Mouse (Mus musculus): Measurements from ENCODE around the gene Mettl22. TPM values are rescaled to one million over a fixed set of nuclear protein-coding genes. Genes with fewer than 3 reads are reported as not detected.

Mettl22 gene
- 10 to 100 TPM; 73.9 to 82.4 TPM for total RNA-seq (2021)
- long read RNA-seq, experiment 1, transcript Mettl22-201 (11 exons, 1,825 nt): major isoform, 94 of 109 reads
- long read RNA-seq, experiment 1, partial matches to known transcripts: 9 of 109 reads
- long read RNA-seq, experiment 1, other reads (novel, unspliced or antisense): 6 of 109 reads
- long read RNA-seq, experiment 2, transcript Mettl22-201 (11 exons, 1,825 nt): major isoform, 128 of 152 reads
- long read RNA-seq, experiment 2, partial matches to known transcripts: 12 of 152 reads
- long read RNA-seq, experiment 2, other reads (novel, unspliced or antisense): 12 of 152 reads

DNA sequence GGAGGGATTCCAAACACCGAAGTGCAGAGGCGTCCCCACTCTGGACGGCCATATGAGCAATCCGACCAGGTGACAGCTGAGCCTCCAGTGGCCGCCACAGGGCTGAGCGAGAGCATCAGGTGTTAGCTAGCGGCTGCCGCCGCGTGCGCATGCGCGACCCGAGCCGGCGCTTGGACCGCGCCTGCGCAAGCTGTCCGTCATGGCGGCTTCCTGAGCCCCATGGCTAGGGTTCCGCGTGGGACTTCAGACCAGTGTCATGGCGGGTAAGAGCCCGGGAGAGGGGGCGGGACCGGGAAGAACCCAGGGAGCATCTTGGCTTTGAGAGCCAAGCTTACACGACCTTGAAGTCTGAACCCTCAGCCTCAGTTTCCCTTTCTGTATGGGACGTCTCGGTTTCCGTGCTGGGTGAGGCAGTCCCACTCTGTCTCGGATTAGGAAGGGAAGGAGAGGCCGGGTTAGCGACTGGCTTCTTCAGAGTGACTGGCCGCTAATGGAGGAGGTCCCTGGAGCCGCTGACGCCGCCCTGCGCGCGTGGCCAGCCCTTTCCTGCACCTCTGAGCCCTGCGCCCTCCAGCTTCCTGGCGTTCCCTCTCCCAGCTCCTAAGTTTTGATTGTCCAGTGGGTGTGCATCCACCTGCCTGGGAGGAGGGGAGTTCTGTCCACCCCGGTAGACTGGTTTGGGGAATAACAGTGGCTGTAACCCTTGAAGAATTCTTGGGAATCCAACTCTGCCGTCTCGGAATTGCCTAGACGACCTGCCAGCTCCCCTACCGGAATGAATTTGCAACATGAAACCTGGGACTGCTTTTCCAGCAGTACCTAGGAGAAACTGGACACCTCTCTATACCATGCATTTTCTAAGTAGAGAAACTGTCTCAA lies at the start of gene Mettl22:
Gene Mettl22 (plus strand): TSS at position 186 of the 879 bp plus-strand sequence.
- DNase-seq: peak; percentile 83 to 84
- intact Hi-C loops (cut with DNase I): no loop called here

DNA sequence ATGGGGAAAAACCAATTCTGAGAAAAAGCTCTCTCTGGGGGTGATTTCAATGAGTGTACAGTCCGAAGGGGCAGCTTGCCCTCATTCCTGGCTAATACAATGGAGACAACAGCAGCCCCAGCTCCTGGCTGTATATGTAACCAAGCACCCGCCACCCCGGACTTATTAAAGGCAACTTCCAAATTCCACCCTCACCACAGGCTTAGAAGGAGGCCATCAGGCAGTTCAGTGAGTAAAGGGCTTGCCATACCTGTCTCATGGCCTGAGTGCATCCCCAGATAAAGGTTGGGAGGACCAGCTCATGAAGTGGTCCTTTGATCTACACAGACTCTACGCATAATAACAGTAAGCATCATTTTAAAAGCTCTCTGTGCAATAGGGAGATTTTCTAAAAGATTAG lies 49.7 kb upstream of the Mettl22 start:
- DNase-seq: no peak
- intact Hi-C loops (cut with DNase I): no loop called here

DNA sequence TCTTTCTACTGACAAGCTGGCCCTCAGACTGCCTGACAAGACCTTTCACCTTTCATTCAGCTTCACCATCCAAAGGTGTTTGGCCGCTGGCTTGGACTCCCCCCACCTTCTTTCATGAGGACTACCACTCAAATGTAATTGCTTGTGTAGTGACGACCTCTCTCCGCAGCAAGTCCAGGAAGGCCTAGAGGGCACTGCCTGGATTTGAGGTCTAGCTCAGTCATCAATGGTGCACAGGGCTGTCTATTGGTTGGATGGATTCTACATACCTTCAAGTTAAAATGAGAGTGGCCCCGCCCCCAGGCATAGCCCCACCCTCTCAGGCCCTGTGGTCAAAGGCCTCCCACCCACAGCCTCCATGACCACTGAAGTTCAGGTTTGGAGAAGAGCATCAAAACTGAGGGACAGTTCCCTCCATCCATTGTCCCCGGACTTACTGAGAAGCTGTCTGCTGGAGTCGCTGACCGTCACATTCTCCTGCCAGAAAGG lies 46.9 kb upstream of the Mettl22 start:
- no peak for DNase-seq
- intact Hi-C loops (cut with DNase I): no loop called here

DNA sequence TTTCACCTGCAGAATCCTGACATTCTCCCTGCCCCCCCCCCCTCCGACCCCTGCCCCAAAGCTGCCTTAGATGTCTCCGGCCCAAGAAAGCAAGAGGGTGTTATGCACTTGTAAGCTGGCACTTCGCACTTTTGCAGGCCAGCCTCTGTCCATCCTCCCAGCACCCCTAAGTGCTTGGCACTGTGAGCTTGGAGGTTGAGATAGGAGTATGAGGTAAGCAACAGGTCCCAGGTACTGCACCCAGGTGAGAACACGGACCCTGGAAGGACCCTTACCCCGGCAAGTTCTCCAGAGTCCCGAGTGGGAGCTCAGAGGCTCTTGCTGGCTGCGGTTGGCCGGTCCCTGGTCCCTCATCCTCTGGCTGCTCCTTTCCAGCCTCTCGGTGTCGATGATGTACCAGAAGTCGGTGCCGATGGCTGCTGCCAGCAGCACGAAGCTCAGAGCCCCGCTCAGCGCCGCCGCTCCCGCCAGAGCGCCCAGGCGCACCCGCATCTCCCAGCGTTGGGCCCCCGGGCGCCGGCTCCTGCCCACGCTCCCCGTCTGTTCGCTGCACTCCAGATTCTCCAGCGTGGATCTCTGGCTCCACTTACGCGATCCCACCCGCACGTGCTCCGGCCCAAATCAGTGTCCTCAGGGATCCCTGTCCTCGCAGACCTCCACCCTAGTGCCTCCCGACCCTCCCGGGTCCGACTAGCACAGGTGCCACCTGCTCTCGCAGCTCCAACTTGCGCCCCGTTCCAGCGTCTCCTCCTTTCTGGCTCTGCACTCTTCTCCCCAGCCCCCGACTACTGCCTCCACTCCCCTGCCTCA lies 46.2 kb upstream of the Mettl22 start:
- DNase-seq: no peak
- intact Hi-C loops (cut with DNase I): no loop called here

DNA sequence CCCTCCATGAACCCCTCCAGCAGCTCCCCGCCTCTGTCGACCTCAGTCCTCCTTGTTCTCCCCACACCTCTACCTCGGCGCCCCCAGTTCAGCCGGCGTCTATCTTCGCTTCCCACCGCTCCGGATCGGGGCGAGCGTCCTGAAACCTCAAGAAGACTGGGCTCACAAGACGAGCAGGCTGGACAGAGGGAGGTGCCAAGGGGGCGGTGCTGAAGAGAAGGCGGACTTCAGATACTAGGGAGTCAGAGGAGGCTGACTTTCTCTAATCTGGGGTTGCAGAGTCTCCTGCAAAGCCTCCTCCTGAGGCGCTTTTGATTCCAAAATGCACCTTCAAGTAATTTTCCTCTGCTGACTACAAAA lies 45.6 kb upstream of the Mettl22 start, which contains the start of gene Tmem114:
Gene Tmem114 (minus strand): TSS at position 166 of the 360 bp plus-strand sequence.
- intact Hi-C loops (cut with DNase I): no loop called here

DNA sequence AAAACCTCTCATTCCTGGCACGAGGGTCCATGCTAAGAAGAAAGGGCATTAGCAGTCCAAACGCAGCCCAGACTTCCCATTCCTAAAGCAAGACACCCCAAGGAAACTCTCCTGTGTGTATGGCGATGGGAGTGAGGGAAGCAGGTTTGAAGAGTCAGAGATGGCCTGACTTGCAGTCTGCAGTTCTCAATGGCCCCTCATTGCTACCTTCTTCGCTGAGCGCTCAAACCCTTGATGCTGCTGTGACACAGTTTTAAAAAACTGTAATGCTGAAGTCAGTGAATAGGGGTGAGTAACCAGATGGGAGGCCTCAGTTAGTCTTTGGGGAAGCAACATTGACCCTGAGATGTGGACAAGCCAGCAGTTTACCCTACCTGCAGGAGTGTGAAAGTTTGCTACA lies 44.9 kb upstream of the Mettl22 start:
- intact Hi-C loops (cut with DNase I): no loop called here
- no peak for DNase-seq

More for the DNA sequence above, 45.6 kb upstream of the Mettl22 start, which contains the start of gene Tmem114:
- DNase-seq: no peak

DNA sequence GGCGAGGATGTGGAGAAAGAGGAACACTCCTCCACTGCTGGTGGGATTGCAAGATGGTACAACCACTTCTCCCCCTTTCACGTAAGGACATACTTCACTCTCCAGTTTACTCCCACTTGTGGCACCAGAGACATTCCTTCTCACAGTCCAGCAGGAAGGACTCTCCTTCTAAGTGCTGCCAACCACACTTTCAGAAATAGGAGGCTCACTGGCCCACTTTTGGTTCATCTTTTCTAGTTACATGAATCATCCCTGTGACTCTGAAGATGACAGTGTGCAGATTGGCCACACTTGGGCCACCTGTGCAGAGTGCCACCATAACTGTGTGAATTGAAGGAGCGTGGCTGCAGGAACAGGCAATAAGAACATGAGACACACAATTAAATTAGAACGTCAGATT lies 41.1 kb upstream of the Mettl22 start:
- intact Hi-C loops (cut with DNase I): no loop called here
- DNase-seq: no peak

DNA sequence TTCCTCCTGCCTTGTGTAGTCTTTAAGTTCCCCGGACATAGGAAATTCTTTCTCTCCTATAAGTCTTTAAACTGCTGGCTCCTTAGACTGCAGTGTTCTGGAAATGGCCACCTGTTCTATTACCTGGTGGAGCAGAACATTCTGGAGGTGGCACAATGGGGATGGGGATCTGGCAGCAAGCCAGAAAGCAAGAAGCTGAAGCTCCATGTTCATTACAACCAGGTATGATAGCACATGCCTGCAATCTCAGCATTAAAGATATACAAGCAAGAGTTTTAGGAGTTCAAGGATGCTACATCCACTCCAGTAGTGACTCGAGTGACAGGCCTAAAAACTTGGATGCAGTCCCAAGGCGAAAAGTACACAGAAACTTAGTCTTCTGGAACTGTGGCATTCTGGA lies 38.0 kb upstream of the Mettl22 start:
- intact Hi-C loops (cut with DNase I): no loop called here
- DNase-seq: no peak

DNA sequence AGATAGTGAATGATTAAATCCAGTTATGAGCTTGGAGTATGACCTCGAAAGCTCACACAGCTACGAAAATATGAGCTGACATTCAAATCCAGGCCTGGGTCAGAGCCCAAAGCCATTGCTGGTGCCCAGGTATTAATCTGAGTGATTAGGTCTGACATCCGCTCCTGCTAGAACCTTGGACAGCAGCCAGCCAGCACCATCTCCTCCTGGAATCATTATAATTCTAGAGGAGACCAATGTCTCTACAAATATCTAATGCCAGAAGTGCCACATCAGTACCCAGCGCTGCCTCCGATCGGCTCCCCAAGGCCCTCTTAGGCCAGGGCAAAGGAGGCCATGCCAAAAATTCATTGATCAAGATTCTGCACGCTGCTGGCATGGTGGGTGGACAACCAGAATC lies 25.7 kb upstream of the Mettl22 start:
- no peak for DNase-seq
- intact Hi-C loops (cut with DNase I): no loop called here

DNA sequence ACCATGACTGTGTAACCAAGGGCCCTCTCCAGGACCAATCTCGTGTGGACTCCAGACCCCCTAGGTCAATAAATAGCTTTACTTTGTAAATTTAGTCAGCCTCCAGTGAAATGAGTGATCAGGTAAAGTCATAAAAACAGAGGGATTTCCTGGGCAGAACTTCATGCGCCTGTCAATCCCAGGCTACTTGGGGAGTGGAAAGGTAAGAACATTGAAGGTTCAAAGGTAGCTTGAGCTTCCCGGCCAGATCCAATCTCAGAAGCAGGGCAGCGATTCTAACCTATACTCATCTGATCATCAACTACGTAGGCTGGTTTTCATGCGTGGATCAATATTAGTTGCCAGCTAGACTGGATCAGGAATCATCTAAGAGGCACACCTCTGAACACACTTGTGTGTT lies 24.3 kb upstream of the Mettl22 start:
- DNase-seq: no peak
- intact Hi-C loops (cut with DNase I): no loop called here

DNA sequence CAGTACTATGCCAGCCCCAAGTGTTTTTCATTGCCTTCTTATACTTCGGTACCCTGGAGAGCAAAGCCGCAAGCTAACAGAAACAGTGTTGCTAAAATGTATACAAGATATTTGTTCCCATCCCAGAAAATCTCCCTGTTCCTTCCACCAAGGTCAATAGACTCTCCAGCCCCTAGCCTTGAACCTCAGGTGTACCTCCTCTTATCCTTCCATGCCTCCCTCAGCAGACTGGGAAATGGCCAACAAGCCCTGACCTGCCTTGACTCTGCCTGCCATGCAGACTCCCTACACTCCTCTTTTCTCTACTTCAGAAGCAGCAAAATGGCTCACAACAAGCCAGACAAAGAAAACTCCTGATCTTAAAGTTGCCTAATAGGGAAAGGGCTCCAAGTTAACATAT lies 17.3 kb upstream of the Mettl22 start:
- intact Hi-C loops (cut with DNase I): no loop called here
- DNase-seq: no peak

DNA sequence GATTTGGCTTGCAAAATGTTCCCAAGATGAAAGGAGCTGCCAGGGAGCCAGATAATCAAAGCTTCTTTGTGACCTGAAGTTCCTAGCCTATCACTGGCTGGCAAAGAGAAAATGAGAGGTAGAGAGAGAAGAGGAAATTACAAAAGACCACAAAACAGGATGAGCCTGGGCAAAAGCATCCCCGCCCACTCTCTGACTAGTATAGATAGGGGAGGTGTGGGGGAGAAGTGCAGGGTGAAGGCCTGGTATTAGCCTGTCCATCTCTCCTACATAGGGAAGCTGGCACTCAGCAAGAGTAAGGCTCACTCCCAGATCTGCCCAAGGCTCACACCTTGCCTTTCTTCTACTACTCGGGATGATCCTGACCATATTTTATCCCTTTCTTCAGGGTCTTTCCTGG lies 15.4 kb upstream of the Mettl22 start:
- DNase-seq: no peak
- intact Hi-C loops (cut with DNase I): no loop called here

DNA sequence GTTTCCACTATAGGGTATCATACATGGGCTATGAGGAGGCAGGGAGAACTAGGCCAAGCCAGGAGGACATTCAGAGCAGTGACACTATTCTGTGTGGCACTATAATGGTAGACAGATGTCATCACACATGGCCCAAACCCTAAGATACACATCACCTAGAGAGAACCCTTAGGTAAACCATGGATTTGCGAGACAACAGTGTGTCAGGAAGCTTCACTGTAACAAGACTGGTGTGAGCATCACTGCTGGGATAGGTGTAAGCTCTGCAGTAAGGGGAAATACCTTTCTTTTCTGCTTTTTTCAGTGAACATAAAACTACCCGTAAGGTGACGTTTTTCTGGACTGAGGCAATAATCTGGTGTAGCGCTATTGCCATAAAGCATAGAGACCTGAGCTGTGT lies 12.2 kb upstream of the Mettl22 start:
- no peak for DNase-seq
- intact Hi-C loops (cut with DNase I): no loop called here

DNA sequence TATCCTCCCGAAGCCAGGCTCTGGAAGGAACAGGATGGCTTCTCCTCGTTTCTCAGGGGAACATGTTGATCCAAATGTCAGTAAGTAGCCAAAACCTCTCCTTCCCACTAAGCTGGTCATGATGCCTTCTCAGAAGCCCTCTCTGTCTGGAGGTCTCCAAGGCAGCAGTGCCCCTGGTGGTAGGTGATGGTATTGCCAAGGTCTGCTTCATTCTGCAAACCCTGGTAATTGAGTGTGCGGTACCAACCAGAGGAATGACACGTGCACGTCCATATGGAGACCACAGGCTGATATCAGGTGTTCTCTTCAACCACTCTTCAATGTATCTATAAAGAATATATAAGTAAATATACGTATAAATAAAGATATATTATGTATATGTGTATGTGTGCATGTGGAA lies 11.5 kb upstream of the Mettl22 start:
- intact Hi-C loops (cut with DNase I): no loop called here
- peak in 1 of 2 experiments; percentile 26 for DNase-seq

DNA sequence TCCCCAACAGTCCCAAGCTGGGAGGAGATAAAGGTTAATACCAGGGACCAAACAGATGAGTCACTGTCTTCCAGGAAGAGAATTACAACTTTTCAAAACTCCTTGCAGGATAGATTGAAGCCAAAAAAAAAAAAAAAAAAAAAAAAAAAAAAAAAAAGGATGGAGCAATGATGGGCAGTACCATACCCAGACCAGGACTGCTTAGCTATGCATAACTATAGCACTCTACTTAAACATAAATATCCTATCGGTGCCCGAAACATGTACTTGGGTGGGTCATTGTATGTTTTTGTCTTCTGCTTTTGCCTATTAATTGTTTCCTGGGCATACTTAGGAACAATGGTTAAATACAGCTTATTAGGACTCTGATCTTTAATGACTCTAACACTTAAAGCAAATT lies 456 bp upstream of the Mettl22 start:
- intact Hi-C loops (cut with DNase I): no loop called here
- no peak for DNase-seq

DNA sequence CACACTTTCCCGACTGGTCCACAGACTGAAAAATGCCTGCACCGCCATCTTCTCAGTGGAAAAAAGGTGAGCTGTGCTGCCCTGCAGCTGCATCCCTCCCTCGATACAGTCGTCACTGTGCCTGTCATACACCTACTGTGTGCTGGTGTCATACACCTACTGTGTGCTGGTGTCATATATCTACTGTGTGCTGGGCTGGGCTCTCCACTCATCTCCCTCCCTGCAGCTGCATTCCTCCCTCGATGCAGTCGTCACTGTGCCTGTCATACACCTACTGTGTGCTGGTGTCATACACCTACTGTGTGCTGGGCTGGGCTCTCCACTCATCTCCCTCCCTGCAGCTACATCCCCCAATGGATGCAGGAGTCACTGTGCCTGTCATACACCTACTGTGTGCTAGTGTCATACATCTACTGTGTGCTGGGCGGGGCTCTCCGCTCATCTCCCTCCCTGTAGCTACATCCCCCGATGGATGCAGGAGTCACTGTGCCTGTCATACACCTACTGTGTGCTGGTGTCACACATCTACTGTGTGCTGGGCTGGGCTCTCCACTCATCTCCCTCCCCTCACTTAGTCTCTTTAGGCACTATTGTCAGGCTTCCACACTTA lies 16.9 kb downstream of the Mettl22 start:
- intact Hi-C loops (cut with DNase I): no loop called here
- DNase-seq: no peak

DNA sequence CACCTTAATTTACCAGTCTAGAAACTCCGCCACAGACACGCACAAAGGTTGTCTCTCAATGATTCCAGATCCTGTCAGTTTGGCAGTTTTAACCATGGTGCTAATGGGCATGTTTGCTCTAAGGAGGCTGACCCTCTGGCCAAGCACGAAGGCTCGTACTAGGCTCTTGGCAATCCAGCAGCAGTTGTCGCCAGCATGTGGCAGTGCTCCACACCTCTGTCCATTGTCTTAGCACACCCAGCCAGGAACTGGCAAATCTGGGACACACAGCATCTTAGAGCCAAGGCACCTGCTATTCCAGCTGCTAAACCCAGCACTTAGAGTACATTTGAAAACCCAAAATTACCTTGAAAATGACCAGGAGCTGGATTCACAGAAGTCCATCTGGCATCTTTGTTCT lies 18.8 kb downstream of the Mettl22 start:
- DNase-seq: no peak
- intact Hi-C loops (cut with DNase I): no loop called here

DNA sequence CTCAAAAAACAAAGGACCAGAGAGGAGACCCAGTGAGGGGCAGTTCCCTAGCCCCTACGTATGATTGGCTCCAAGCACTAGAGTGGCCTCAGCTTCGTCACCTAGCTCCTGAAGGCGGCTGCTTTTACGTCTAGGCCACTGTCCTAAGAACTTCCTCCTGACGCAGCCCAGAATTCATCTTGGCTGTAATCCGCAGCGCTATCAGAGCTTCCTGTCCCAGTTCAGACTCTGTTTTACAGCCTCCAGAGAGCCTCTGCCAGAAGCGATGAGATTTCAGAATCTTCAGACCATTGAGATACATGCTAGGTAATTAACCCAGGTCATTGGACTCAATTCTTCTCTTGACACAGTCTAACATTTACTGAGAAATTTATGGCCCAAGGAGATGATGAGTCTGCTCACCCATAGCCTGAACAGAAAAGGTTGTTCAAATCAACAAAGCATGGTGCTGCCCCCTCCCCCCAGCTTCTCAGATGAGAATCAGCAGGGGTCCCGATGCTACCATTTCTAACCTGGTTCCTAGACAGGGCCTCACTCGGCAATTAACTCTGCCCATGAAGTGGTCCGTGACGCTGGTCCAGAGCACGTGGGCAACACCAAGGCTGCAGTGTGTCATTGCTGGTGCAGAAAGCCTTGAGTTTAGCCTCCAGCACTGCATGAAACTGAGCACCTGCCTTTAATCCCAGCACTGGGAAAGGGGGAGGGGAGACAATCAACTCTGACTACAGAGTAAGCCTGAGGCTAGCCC lies 21.3 kb downstream of the Mettl22 start:
- intact Hi-C loops (cut with DNase I): loop anchor here (5.0 to 10.0 kb wide), 4 partner anchors 85 to 383 kb away; partner anchors contain the start of genes Pmm2 and Tmem186
- no peak for DNase-seq

DNA sequence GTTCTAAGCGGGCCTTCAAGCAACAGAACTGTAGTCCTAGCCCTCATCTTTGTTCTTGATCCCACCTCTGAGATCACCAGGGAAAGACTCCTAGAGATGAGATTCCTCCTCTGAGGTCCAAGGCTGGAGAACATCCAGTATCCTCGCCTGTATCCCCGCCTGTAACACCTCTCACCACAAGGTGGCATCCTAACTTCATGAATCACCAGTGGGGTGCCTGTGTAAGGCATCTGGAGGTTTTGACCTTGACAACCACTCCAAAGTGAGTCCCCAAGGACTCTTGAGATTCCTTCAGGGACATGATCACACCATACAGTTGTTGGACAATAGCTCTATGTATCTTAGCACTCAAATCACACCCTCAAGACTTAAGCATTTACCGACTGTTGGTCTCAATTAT lies 23.7 kb downstream of the Mettl22 start:
- peak in 1 of 2 experiments; percentile 21 for DNase-seq
- intact Hi-C loops (cut with DNase I): loop anchor here (2.0 to 10.0 kb wide), 5 partner anchors 87 to 381 kb away; partner anchors contain the start of genes Carhsp1, Pmm2 and Tmem186

All from gastrocnemius, postnatal 36 days (tissue).